Mouse (Mus musculus) c-Kit-positive CD71-positive TER-119-negative erythroid progenitor cells, embryonic 14.5 days (primary cell): ENCODE data around the gene Ism2.
"Not testable (repeated sequence)": the region's sequence is repeated elsewhere in the genome, so short reads cannot be mapped to it uniquely, and the experiment has no call there.

Experiments used
- DNase-seq: peaks from one replicate; pipeline ENCODE4 v3.0.0-alpha.2; 2013; ENCODE audit warnings: low read depth

Ism2 gene

DNA sequence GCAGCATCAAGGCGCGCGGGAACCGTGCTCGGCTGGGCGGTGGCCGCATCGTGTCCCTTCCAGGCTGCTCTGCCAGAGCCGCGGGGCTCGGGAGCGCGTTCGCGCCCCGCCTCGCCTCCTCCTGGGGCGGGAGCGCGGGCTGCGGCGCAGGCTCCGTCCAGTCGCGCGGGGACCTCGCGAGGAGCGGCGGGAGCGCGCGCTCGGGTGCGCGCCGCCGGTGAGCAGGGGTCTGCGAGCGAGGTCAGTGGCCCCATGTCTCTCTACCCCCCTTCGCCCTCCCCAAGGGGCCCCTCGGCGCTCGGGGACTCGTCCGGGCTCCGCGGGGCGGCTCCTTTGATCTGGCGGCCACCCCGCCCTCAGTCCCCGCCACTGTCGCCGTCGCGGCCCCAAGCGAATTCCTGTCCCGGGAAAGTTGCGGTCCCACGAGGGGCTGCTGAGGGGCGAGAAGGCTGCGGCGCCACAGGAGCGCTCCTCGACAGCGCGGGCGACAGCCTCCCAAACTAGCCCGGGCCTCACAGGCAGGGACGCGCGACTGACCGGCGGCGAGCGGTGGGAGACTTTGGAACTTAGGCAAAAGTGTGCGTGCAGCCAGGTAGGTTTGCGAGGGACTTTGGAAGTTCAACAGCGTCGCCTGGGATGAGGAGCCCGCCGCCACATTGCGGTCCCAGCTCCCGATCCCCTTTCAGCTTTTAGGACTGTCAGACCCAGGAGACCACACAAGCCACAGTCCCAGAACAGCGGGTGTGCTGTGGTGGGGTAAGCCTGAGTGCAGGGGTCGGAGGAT is at the start of gene Ism2:
Ism2 (minus strand) TSS at position 49 of the 784 bp plus-strand sequence.
- DNase-seq: no peak

DNA sequence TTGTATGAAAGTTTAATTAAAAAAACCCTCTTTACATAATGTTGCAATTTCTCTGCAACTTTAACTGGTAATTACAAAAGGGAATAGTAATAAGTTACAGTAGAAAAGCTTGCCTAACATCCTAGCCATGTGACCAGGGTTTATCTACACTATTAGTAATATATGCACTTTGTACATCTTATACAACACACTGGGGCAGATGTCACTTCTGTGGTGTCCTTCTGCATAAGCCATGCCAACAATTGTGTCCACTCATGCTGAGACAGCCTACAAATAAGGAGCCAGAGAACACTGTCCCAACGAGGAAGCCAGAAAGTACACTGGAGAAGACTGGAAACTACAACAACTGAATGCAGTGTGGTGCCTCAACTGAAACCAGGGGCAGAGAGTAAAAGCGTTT is 48.5 kb upstream of the Ism2 start:
- DNase-seq: no peak

DNA sequence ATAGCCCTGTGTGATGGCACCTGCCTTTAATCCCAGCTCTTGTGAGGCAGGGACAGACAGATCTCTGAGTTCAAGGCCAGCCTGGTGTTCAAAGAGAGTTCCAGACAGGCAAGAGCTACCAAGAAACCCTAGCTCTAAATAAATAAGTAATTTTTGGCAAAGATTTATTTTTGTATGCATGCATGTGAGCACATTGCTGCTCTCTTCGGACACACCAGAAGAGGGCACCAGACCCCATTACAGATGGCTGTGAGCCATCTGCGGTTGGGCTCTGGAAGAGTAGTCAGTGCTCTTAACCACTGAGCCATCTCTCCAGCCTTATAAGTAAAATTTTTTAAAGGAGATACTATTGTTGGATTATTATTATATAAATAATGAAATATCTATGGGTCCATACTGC is 48.0 kb upstream of the Ism2 start:
- DNase-seq: no peak

DNA sequence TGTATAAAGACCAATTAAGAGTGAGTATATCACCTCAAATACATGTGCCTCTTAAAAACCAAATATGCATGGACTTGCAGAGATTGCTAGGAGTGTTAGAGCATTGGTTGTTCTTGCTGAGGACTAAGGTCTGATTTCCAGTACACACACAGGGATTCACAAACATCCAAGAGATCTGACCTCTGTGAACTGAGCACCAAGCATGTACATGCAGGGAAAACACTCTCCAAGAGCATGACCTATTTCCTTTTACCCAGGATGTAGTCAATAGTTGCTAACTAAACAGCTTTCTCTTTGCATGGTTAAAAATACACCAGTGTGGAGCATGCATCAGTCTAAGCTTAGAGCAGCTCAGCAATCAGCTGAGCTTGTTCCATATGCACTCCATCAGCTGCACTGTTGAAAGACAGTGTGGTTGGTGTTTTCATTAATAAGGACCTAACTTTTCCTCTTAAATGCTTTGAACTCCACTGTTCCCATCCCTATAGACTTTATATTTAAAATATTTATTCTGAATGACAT is 43.6 kb upstream of the Ism2 start:
- no peak for DNase-seq

DNA sequence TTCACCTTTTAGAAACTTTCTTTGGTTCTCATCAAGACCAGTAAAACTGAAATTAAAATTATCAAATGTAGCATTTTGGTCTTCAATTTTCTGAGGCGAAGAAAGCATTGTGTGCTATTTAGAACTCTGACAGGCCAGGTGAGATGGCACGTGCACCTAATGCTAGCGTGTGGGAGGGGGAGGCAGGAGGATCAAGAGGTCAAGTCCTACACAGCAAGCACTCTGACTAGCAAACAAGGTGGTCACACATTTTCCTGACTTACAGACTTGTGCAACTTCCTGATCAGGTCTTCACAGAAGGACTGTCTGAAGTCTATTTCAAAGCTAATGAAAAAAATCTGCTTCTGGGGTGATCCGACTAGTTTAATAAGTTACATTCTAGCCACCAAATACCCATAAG is 38.6 kb upstream of the Ism2 start:
- no peak for DNase-seq

DNA sequence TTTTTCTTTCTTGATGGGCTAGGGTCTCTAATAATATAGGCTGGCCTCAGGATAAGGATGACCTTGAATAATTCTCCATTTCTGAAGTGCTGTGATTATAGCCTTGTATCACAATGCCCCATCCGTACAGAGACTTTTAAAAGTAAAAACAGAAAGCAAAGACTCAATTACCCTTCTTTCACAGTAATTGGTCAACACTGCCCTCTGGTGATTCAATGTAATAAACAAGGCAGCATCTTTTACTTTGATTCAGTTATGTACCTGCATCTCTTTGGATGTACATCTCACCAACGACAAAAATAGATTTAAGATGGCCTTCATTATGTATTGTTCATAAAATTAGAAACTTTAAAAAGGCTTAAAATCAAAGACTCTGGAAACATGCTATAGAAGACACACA is 35.4 kb upstream of the Ism2 start:
- peak; percentile 35 for DNase-seq

DNA sequence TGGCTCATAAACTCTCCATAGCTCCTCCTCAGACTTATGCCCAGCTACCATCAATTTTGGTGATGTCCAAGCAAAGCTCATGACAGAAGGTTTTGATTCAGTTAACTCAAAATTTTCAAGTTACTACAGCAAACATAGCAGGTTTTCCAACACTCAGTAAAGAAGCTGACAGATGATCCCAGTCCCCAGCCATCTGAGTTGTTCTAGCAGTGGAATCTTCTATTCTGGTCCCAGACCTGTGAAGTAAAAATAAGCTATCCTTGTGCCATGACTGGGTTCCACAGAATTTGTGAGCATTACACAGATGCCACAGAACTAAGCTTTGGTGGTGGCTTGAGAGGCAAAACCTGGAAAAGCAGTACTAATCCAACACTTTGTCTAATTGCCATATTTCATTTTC is 34.3 kb upstream of the Ism2 start:
- DNase-seq: no peak

DNA sequence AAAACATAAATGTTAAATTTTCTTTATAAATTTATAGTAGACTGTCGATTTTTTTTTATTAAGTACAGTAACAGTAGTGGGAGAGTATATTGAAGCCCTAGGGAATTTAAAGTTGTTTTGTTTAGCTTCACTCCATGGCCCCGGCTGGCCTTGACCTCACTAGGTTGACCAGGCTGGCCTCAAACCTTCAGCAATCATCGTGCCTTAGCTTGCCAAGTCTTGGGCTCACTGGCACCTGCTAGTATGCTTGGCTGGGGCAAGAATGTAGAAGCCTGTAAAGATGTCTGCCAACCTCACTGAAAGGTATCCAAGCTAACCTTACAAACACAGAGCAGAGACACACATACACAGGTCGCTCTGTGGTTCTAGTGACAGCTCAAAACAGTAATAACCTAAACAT is 33.0 kb upstream of the Ism2 start:
- DNase-seq: no peak

DNA sequence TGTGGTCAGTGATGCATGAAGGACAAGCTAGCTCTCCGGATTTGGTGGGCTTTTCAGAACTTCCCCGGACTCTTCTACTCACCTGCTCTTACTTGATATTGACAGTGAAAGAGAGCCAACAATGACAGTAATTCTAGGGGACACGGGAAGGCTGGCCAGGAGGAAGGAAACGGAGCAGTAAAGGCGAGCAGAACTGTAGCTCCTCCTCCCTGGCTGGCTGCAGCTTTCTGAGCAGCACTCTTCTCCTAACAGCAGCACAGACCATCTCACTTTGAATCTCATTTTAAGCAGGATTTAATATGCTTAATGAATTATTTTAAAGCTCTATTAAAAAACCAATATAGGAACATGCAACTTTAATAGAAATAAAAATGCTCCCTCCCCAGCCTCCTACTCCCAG is 32.4 kb upstream of the Ism2 start:
- no peak for DNase-seq

DNA sequence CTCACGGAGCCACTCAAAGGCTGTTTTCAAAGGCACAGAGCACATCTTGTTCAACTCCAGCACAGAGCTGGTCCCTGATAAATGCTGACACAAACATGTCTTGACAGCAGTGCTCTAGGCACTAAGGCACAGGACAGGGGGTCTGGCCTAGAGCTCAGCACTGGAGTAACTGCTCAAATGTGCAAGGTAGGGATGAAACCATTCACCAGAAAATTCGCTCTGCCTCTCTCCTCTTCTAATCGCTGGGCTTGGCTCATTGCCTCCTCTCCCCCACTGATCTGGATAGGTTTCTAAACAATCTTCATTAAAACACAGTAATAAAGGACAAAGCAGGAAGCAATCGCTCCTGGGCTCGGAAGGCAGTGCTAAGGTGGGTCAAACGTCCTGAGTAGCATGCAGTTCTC is 31.6 kb upstream of the Ism2 start:
- no peak for DNase-seq

DNA sequence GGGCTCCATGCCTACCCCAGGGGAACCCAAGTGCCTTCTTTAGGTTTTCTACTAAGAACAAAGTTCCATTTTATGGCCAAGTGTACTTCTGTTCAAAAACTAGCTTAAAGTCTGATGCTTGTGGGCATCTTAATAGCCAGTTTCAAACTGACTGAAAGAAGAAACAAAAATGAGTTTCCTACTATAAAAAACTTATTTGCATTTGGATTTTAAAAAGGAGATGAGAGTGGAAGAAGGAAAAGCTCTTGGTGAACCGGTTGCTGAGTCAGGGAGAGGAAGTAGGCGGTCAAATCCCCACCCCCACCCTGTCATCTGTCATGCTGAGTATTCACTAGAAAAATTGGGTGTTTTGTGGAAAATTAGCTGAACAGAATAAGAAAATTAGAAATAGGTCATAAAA is 30.7 kb upstream of the Ism2 start:
- no peak for DNase-seq

DNA sequence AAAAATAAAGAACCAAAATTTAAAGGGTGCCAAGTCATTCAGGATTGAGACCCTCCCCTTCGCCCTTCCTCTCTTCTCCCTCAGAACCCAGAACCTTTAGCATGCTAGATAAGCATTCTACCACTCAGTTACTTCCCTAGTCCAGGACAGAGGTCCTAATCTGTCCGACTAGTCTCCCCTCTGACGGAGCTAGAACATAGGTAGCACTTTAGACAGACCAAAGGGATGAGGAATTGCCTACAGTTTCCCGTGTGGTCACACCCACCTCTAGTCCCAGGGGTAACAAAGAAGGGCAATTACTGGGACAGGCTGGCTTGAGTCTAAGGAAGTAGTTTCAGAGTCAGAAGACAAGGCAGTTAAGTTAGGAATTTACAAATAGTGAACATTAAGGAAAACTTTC is 28.5 kb upstream of the Ism2 start:
- no peak for DNase-seq

DNA sequence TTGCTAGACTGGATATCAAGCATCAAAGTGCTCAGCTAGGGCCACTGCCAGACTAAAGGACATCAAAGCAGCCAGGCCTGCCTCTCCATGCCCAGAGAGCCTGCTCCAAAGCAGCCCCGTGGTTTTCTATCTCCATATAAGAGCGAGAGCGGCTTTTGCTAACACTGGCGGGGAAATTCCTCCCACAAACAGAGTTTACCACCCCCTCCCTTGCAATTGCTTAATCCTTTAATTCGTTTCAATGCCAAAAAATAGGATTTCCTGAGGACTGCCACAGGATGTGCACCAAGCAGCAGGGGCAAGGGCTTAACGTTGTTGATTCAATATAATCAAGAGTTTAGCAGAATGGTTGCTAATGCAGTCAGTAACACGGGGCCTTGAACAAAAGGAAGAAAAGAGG is 28.1 kb upstream of the Ism2 start:
- no peak for DNase-seq

DNA sequence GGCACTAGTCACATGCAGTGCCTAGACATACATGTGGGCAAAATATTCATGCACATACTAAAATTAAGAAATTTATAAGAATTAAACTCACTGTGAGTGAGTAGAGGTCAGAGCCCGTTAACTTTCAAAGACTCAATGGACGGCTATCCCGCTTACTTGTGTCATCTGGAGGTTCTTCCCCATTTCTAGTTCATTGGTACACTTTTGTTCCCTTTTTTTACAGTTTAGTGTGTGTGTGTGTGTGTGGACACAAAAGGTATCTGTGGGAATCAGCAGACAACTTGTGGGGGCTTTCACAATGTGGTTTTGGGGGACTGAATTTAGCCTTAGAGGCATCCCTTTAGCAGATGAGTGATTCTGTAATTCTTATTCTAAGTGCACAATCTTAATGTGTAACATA is 25.9 kb upstream of the Ism2 start:
- DNase-seq: no peak

DNA sequence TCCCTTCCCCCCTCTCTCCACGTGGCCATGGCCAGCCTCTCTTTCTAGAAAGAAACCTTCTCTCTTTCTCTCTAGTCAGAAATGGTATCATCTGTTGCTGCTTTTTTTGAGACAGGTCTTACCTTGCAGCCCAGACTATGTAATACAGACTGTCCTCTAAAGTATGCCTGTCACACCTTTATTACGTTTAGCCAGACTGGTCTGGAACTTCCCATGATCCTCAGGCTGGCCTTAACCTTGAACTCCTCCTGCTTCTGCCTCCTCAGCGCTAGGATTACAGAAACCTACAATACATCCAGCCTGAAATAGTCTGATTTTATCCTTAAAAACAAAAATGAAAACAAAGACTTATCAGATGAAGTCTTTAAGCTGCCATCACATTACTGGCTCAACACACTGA is 19.7 kb upstream of the Ism2 start:
- no peak for DNase-seq

DNA sequence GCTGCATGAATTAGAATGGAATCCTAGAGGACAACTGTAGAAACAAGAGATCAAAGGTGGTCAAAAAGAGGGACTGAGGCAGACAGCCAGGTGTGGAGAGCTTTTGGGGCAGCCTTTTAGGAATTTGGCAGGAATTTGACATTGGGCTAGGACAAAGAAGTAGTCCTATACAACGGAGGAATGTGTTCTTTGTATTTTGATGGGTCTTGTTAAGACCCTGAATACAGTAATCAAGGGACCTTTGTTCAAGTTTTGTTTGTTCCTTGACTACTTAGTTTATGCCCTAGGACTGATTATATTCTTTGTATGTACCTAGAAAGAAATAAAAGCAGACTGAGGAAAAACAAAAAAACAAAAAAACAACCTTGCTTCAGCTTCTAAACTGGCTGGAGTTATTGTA is 18.4 kb upstream of the Ism2 start:
- DNase-seq: no peak

DNA sequence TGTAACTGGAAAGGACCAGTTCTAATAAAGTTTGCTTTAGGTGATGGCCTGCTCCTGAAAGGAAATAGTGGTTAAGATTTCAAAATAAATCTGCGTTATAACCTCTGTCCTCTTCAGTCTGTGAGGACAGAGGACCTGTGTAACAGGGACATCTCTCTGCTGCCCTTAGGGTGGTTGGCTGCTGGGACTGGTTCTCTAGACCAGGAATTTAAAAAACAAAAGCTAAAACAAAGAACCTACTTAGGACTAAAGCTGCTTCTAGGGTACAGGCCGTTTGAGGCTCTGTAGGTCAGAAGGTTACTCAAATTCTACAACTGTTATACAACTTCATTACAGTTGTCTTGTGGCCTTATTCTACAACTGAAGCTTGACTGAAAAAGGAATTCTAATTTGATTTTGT is 13.6 kb upstream of the Ism2 start:
- no peak for DNase-seq

DNA sequence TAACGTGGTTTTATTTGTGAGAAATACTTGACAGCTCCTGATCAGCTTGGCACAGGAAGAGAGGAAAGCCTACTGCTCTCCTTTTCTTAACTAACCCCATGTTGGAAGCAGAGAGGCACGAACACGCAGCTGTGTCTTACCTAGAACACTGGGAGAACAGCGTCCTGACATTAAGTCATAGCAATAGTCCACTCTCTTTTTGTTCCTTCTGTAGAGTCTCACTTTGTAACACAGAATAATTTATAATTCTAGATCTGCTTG is 7.0 kb upstream of the Ism2 start:
- DNase-seq: not testable (repeated sequence)

DNA sequence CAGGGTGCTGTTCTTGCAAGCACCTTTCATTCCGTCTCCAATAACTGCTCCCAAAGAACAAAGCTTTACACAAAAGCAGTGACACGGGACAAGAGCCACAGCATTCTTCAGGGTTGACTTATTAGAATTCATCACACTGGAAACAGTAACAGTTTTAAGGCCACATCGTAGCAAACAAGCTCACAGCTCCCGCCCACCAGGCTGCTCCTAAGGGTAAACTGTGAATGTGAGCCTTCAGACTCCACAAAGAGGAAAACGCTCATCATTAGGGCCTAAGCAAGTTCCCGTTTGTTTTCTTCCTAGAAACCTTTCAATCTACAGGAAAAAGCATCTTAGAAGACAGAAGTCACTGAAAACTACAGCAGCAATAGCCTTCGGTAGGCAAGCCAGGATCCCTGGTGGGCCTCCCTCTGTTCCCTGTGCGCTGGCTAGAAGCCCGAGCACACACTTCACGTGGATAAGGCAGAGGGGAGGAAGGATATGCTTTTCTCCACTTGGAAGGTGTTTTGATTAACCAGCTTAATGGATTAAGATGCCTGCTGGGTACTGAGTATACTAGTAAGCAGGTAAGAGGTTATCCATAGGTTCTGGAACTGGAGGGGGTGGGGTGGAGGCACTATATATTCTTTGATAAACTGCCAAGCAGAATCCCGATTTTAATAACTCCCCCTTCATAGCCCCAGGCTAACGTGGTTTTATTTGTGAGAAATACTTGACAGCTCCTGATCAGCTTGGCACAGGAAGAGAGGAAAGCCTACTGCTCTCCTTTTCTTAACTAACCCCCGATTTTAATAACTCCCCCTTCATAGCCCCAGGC is 6.5 kb upstream of the Ism2 start:
- no peak for DNase-seq

DNA sequence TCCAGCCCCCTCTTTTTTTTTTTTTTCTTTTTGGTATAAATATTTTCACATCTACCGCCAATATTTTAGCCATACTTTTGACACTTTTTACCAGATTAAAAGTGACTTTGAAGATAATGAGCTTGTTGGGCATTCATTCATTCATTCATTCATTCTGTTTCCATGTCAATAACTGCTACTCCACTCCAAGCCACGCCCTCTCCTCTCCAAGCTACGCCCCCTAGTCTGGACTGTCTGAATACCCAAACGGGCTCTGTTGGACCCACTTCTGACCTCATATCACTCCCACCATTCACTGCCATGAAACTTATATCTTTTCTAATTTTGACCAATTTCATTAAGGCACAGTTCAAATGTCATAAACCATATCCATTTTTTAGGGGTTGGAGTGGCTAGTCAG is 1.7 kb upstream of the Ism2 start:
- DNase-seq: no peak

DNA sequence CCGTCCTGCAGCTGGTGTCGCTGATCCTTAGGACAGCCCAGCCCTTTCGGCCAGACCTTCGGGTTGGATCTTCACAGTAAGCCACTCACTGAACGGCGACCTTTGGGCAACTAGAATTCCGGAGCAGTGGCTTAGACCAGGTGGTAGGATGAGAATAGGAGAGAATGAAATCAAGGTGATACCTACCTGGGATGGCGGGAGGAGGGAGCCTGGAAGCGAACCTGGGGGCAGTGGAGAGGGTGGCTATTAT is 861 bp upstream of the Ism2 start:
- DNase-seq: no peak

DNA sequence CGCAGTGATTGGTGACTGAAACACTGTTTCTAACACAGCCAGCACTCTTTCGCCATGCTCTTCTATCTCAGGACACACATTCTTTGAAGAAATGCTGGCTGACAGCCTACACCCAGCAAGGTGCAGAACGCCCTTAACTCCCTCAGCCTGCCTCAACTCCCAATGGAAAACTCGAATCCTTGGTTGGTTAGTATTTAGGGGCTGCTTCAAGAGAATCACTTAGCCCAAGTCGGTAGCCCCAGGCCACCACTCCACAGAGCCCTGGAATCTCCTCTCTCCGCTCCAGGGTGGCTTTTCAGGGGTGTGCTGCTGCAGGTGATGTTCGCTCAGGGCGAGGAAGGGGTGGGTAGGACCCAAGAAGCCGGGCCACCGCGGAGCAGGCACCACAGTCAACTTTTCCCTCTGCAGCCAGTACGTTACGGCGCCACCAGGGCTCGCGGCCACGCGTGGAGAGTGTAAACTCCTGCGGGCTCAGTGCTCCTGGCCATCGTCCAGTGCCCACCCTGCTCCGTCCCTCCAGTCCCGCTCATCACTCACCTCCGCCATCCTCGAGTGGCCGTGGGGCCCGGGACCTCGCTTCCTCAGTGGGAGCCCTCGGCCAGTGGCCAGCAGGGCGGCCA is 358 bp downstream of the Ism2 start:
- DNase-seq: no peak

DNA sequence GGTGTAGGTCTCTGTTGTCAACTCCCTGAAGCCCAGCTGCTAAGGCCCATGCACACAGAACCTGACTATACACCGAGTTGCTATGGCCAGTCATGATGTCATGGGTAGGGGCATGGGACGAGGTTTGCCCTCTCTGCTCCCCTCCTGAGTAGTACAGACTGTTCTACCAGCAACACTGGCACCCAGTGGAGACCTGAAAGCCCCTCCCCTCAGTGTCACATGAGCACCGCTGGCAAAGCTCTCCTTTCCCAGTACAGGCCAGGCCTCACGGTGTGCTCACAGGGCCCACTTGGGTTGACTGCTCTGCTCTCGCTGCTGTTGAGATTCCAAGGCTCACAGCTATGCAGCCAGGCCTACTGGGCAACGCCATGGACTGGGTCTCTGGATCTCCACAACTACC is 5.6 kb downstream of the Ism2 start:
- no peak for DNase-seq

DNA sequence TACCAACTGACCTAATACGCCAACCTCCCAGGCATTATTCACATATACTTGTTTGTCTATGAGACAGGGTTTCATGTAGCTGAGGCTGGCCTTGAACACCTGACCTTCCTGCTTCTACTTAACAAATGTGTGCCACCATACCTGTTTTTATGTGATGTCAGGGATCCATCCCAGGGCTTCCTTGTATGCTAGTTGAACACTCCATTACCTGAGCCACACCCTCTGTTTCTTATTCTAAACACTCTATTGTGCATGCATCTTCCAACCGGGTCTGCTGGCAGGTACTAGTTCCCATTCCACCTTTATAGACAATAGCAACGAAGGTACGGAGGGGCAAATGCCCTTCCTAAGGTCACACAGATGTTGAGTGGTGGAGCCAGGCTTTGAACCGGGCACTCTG is 10.4 kb downstream of the Ism2 start:
- no peak for DNase-seq
